Mouse (Mus musculus): Measurements from ENCODE around the gene Iqschfp. TPM values are rescaled to one million over a fixed set of nuclear protein-coding genes. Genes with fewer than 3 reads are reported as not detected.
A peak's percentile ranks its signal among the peaks of the same experiment; 100 is the strongest.

The Iqschfp gene
- polyA plus RNA-seq, 1 experiment from 2014 or later: 0.10 TPM

GRCm38 (mm10) chr3:68252335-68252734 lies 360.3 kb downstream of the Iqschfp start:
- ATAC-seq (ENCODE audit: insufficient read depth, low FRiP score, low read depth): no peak
- no peak overlapping the region for H3K4me3 ChIP-seq (replicated peaks)
- H3K4me1 ChIP-seq: no peaks in the 10 kb centered on the region
- WGBS: 19% methylated on average over 1 of the region's 1 CpGs
- H3K36me3 ChIP-seq: no peaks in the 10 kb centered on the region
- no peak overlapping the region for H3K9ac ChIP-seq
- no peak overlapping the region for H3K27ac ChIP-seq
- H3K9me3 ChIP-seq: no peaks in the 10 kb centered on the region
- no peak overlapping the region for H3K4me2 ChIP-seq
- no peaks in the 10 kb centered on the region for H3K27me3 ChIP-seq (replicated peaks)

DNA sequence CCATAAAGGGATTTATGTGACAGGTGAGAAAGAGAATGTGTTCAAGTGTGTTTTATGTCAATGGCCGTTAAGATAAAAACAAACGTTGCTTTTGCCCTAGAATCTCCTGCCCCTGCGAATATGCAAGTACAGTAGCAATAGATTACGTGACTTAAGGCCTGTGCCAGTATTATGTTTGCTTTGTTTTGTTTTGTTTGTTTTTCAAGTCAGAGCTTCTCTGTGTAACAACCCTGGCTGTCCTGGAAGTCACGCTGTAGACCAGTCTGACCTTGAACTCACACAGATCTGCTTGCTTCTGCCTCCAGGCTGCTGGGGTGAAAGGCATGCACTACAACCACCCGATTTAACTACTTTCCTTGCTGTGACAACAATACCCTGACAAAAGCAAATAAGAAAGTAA lies 370.3 kb downstream of the Iqschfp start:
- 39% methylated on average over 6 of the region's 6 CpGs for WGBS
- no peak for ATAC-seq (ENCODE audit: insufficient read depth, low FRiP score, low read depth)
- no peak overlapping the region for H3K4me2 ChIP-seq
- H3K4me3 ChIP-seq (replicated peaks): no peak overlapping the region
- no peaks in the 10 kb centered on the region for H3K9me3 ChIP-seq
- H3K4me1 ChIP-seq: no peaks in the 10 kb centered on the region
- no peaks in the 10 kb centered on the region for H3K27me3 ChIP-seq (replicated peaks)
- H3K36me3 ChIP-seq: no peaks in the 10 kb centered on the region
- no peak overlapping the region for H3K27ac ChIP-seq
- H3K9ac ChIP-seq: no peak overlapping the region

DNA sequence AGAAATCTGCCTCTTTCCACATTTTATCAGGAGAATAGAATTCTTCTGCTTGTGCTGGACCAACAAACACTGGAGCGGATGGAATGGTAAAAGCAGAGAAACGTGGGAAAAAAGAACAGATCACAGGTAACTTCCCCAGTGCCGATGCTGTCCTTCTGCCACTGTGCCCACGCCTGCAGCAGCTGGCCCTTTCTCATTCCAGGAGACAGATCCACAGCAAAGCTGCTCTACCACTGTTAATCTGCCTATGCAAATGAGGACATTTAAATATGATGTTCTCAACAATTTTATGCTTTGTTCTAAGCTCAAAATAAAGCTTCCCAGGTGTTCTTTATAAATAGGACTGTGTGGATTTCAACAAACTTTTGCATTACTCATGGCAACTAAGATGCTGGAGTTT lies 375.9 kb downstream of the Iqschfp start:
- ATAC-seq (ENCODE audit: insufficient read depth, low FRiP score, low read depth): no peak
- Histone ChIP-seq H3K4me3 (replicated peaks) (no peak overlapping the region), H3K36me3 (no peaks in the 10 kb centered on the region), H3K4me2 (no peak overlapping the region), H3K27ac (no peak overlapping the region), H3K27me3 (replicated peaks) (no peaks in the 10 kb centered on the region), H3K4me1 (no peaks in the 10 kb centered on the region), H3K9ac (no peak overlapping the region), H3K9me3 (no peaks in the 10 kb centered on the region)
- 81% methylated on average over 4 of the region's 4 CpGs for WGBS

DNA sequence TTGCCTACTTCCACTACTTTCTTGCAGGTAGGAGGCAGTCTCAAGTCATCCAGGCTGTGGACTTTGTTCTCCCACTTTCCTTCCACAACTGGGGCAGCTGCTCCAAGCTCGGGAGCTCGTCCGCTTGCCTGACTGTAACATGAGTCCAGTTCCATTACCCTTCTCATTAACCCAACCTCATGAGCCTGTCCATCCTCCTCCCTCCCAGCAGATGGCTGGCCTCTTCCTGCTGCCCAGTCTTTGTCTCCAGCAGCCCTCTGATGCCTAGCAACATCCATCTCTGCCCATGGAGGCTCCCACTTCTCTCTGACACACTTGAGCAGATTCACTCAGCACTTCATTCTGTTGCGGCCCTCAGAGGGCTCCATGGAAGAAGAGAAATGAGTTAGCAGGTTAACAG lies 377.2 kb downstream of the Iqschfp start:
- no peaks in the 10 kb centered on the region for H3K9me3 ChIP-seq
- ATAC-seq (ENCODE audit: insufficient read depth, low FRiP score, low read depth): no peak
- H3K27ac ChIP-seq: no peak overlapping the region
- H3K4me1 ChIP-seq: no peaks in the 10 kb centered on the region
- H3K27me3 ChIP-seq (replicated peaks): no peaks in the 10 kb centered on the region
- WGBS: 65% methylated on average over 4 of the region's 4 CpGs
- no peak overlapping the region for H3K4me3 ChIP-seq (replicated peaks)
- no peaks in the 10 kb centered on the region for H3K36me3 ChIP-seq
- H3K9ac ChIP-seq: no peak overlapping the region
- no peak overlapping the region for H3K4me2 ChIP-seq

DNA sequence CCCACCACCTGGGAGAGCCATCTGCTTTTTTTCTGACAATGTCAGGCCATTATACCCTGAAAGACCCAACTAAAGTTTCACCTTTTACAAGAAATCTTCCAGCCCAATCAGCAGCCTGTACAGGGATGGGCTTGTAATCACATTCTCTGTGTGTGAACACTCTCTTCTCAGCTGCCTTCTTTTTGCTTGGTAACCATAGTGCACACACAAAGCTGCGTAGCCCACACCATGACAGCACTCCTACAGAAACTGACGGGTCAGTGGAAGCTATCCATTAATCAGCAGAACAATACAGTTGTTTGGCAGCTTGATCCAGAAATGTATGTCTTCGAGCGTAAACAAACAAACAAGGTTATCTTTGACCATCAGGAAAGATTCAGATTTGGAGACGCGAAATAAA lies 378.2 kb downstream of the Iqschfp start:
- H3K9ac ChIP-seq: no peak overlapping the region
- no peaks in the 10 kb centered on the region for H3K36me3 ChIP-seq
- H3K9me3 ChIP-seq: no peaks in the 10 kb centered on the region
- H3K27me3 ChIP-seq (replicated peaks): no peaks in the 10 kb centered on the region
- no peak overlapping the region for H3K27ac ChIP-seq
- no peak overlapping the region for H3K4me3 ChIP-seq (replicated peaks)
- no peak for ATAC-seq (ENCODE audit: insufficient read depth, low FRiP score, low read depth)
- no peak overlapping the region for H3K4me2 ChIP-seq
- no peaks in the 10 kb centered on the region for H3K4me1 ChIP-seq
- 86% methylated on average over 6 of the region's 6 CpGs for WGBS

- Histone ChIP-seq H3K27me3 (replicated peaks) (no peaks in the 10 kb centered on the region), H3K27ac (no peak overlapping the region), H3K4me2 (no peak overlapping the region), H3K36me3 (no peaks in the 10 kb centered on the region), H3K4me3 (replicated peaks) (no peak overlapping the region), H3K4me1 (no peaks in the 10 kb centered on the region), H3K9ac (no peak overlapping the region), H3K9me3 (no peaks in the 10 kb centered on the region)
- whole genome bisulfite sequencing: 60% methylated on average over 3 of the region's 3 CpGs
- no peak for ATAC-seq (ENCODE audit: insufficient read depth, low FRiP score, low read depth)
These were observed 379.4 kb downstream of the Iqschfp start for GRCm38 (mm10) chr3:68271457-68271856.

DNA sequence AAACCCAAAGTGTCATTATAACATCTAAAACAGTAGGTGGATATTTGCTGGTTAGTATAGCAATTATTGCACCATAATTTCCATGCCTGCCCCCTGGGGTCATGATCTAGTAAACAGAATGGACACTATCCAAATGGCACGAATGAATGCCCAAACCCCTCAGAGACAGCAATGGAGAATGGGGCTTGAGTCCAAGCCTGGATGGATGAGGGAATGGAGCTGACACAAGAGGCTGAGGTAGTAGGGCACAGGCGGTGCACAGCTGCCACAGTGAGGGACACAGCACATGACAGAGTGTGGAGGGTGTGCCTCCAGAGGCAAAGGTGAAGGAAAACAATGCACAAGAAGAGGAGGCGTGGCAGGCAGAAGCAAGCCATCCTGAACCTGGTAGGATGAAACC lies 379.8 kb downstream of the Iqschfp start:
- no peak overlapping the region for H3K4me3 ChIP-seq (replicated peaks)
- H3K36me3 ChIP-seq: no peaks in the 10 kb centered on the region
- no peaks in the 10 kb centered on the region for H3K27me3 ChIP-seq (replicated peaks)
- H3K27ac ChIP-seq: no peak overlapping the region
- H3K9ac ChIP-seq: no peak overlapping the region
- WGBS: 74% methylated on average over 3 of the region's 3 CpGs
- no peak overlapping the region for H3K4me2 ChIP-seq
- H3K9me3 ChIP-seq: no peaks in the 10 kb centered on the region
- no peaks in the 10 kb centered on the region for H3K4me1 ChIP-seq
- no peak for ATAC-seq (ENCODE audit: insufficient read depth, low FRiP score, low read depth)

DNA sequence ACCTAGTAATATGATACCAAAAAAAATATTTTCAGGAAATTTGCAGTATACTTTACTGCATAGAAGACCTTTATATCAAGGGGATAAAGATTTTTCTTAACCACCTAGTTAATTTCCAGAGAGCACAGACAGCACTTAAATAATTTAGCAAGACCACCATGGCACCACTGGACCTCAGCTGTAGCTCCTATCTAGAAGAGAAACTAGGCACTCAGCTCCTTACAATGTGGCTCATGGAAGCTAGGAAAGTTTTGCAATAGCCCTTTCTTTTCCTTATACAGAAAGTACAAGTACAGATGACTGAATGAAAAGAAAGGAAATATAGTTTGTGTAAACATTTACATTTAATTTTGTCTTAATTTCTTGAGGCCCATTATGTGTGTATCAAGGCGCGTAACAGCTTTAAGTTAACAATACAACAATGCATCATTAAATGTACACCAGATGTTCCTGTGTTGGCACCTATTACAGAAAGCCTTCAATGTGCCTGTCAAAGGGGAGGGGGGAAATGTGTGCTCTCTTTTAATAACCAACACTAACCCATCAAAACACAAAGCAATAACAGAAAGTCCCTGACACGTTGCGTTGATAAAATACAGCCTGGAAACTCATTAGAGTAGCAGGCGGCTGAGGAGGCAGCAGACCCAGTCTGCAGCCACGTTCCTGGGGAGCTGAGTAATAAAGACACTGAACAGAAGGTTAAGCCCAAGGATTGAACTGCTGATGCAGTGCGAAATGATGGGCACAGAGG lies 391.0 kb downstream of the Iqschfp start:
- Histone ChIP-seq H3K27me3 (replicated peaks) (no peaks in the 10 kb centered on the region), H3K9me3 (no peaks in the 10 kb centered on the region), H3K27ac (no peak overlapping the region), H3K4me2 (peak overlapping the region; percentile 31), H3K4me1 (0 out of 2 replicates have a peak, but pooled peaks cover 3% of the 10 kb centered on the region), H3K9ac (no peak overlapping the region), H3K36me3 (no peaks in the 10 kb centered on the region), H3K4me3 (replicated peaks) (no peak overlapping the region)
- no peak; the same call in 1 of the 2 replicates for ATAC-seq (ENCODE audit: insufficient read depth, low FRiP score, low read depth)
- WGBS: 35% methylated on average over 7 of the region's 7 CpGs

DNA sequence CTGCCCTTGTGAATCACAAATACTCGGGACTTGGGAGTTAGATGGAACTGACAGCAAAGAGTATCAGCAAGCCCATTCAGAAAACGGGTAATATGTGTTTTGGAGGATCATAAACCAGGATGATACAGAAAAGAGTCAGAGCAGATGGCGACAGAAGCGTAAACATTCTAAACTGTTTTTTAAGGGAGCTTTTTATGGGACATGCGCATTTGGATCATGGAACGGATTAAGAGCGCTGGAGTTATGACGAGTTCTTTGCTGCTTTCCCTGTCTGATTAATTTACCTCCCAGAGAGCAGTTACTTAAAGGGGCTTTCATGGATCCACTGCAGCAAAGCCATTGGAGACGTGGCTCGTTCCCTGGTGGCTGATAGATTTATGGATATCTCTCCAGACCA lies 391.6 kb downstream of the Iqschfp start:
- Histone ChIP-seq H3K36me3 (no peaks in the 10 kb centered on the region), H3K4me3 (replicated peaks) (no peak overlapping the region)

DNA sequence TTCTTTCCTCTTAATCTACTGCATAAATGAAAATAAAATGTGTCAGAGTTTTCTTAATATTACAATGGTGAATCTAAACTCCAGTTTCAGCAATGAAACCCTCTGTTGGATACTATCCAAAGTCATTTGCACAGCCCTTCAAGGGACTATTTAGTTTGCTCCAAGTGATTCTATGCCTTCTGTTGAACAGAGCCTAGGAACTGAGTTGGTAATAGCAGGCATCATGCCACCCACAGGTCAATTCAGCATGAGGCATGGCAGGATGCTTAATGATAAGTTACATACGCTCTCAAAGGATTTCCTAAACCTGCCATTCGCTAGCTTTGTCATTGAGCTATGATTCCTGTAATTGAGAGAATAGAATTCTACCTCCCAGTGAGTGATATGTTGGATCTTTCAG lies 392.5 kb downstream of the Iqschfp start:
- WGBS: 85% methylated on average over 2 of the region's 2 CpGs
- Histone ChIP-seq H3K27ac (no peak overlapping the region), H3K9me3 (no peaks in the 10 kb centered on the region), H3K9ac (no peak overlapping the region), H3K4me3 (replicated peaks) (no peak overlapping the region), H3K4me1 (0 out of 2 replicates have a peak, but pooled peaks cover 3% of the 10 kb centered on the region), H3K27me3 (replicated peaks) (no peaks in the 10 kb centered on the region), H3K36me3 (no peaks in the 10 kb centered on the region), H3K4me2 (no peak overlapping the region)
- no peak for ATAC-seq (ENCODE audit: insufficient read depth, low FRiP score, low read depth)

More for the DNA sequence above, 391.6 kb downstream of the Iqschfp start:
- Histone ChIP-seq H3K9ac (no peak overlapping the region), H3K4me1 (0 out of 2 replicates have a peak, but pooled peaks cover 3% of the 10 kb centered on the region), H3K9me3 (no peaks in the 10 kb centered on the region), H3K27ac (no peak overlapping the region), H3K27me3 (replicated peaks) (no peaks in the 10 kb centered on the region), H3K4me2 (peak overlapping the region; percentile 31)
- 39% methylated on average over 10 of the region's 10 CpGs for WGBS
- no peak for ATAC-seq (ENCODE audit: insufficient read depth, low FRiP score, low read depth)

DNA sequence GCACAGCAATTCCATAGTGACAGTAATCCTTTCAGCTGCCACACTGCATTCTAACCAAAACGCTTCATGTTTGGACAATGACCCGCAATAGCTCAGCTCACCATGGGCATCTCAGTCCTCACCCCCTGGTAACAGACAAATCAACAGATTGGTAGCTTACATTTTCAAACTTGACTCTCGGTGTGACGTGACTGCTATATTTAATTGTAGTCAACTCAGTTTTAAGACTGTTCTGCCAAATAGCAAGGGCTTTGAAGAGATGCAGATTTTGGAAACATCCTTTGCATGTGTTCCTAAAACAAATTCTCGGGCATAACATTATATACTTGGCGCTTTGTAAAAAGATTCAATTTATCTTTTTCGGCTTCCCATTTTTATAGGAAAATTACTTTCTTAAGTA lies 404.7 kb downstream of the Iqschfp start:
- Histone ChIP-seq H3K4me1 (no peaks in the 10 kb centered on the region), H3K9me3 (no peaks in the 10 kb centered on the region), H3K27ac (no peak overlapping the region), H3K9ac (no peak overlapping the region), H3K27me3 (replicated peaks) (no peaks in the 10 kb centered on the region), H3K4me2 (no peak overlapping the region), H3K36me3 (no peaks in the 10 kb centered on the region), H3K4me3 (replicated peaks) (no peak overlapping the region)
- WGBS: 80% methylated on average over 7 of the region's 7 CpGs
- ATAC-seq (ENCODE audit: insufficient read depth, low FRiP score, low read depth): no peak

DNA sequence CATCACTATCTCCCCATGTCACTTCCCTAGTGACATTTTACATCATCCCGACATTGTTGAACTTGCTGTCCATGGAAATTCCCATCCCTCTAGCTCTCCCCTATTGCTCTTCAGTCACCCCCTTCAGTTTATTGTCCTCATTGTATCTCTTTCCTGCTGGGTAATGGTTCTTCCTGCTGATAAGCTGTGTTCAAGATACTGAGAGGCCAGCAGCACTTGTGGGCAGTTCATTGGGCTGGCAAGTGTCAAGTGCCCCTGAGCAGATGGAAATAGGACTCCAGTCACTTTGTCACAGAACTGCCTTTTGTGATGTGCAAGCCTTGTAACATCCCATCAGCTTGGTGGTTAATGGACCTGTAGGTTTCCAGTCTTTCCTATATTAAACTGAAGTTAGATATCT lies 413.6 kb downstream of the Iqschfp start:
- H3K27ac ChIP-seq: no peak overlapping the region
- no peaks in the 10 kb centered on the region for H3K36me3 ChIP-seq
- no peak overlapping the region for H3K4me3 ChIP-seq (replicated peaks)
- H3K27me3 ChIP-seq (replicated peaks): no peaks in the 10 kb centered on the region
- H3K9ac ChIP-seq: no peak overlapping the region
- no peak overlapping the region for H3K4me2 ChIP-seq
- no peaks in the 10 kb centered on the region for H3K9me3 ChIP-seq
- H3K4me1 ChIP-seq: no peaks in the 10 kb centered on the region
- ATAC-seq (ENCODE audit: insufficient read depth, low FRiP score, low read depth): no peak
- WGBS: 24% methylated on average over 1 of the region's 1 CpGs

DNA sequence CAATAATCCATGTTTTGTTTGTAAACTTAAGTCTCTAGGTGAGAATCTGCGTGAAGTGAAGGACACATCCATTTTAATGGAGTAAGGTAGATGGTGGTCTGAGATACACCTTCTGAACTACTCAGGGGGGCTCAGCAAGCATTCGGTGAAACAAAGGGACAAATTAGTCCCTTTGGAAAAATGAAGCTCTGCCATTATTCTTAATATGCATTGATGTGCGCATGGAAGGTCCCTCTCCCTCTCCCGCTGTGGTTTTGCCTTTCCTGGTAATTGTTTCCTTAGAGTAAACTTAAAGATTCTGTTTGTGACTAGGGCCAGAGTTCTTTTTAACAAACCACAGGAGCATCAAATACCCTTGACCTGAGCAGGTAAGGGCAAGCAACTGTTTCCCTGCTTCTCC lies 414.7 kb downstream of the Iqschfp start:
- no peaks in the 10 kb centered on the region for H3K36me3 ChIP-seq
- 52% methylated on average over 4 of the region's 4 CpGs for WGBS
- no peaks in the 10 kb centered on the region for H3K27me3 ChIP-seq (replicated peaks)
- H3K9me3 ChIP-seq: no peaks in the 10 kb centered on the region
- H3K4me1 ChIP-seq: no peaks in the 10 kb centered on the region
- no peak overlapping the region for H3K4me3 ChIP-seq (replicated peaks)
- no peak overlapping the region for H3K4me2 ChIP-seq
- ATAC-seq (ENCODE audit: insufficient read depth, low FRiP score, low read depth): no peak
- no peak overlapping the region for H3K27ac ChIP-seq
- H3K9ac ChIP-seq: no peak overlapping the region
